Mouse (Mus musculus) CH12.LX (cell line): ENCODE data around the gene Iqcf3. TPM values are rescaled to one million over a fixed set of nuclear protein-coding genes. Genes with fewer than 3 reads are reported as not detected.

Experiments
- DNase-seq: peaks from one replicate; pipeline ENCODE4 v3.0.0-alpha.2; 2013; ENCODE audit errors: extremely low read depth
- H3K27ac ChIP-seq: 2 replicates; pipeline ENCODE4 v1.5.1; 2012; ENCODE audit warnings: low read depth, mild to moderate bottlenecking, control low read depth, moderate library complexity; ENCODE audit not compliant: insufficient read depth
- H3K27me3 ChIP-seq: replicated peaks from 2 replicates; pipeline ENCODE3; 2012; ENCODE audit warnings: inconsistent platforms
- H3K36me3 ChIP-seq, 2 experiments: replicated peaks in 1 of 2; 2 replicates each; pipeline versions ENCODE3 to v1.6.1; 2012; ENCODE audit warnings: inconsistent platforms in 1 of 2, low read length in 1 of 2, mild to moderate bottlenecking in 1 of 2, mixed read lengths in 1 of 2, moderate library complexity in 1 of 2; ENCODE audit not compliant: control insufficient read depth in 1 of 2, insufficient read depth in 1 of 2
- H3K4me1 ChIP-seq, 2 experiments: 2 replicates each; pipeline ENCODE4 v1.6.1; 2012; ENCODE audit warnings: inconsistent platforms in 1 of 2, moderate library complexity in 1 of 2; ENCODE audit not compliant: insufficient read depth in 2 of 2, control insufficient read depth in 1 of 2
- H3K4me2 ChIP-seq: 2 replicates; pipeline ENCODE4 v1.6.1; 2012; ENCODE audit warnings: low read depth, mild to moderate bottlenecking, control low read depth; ENCODE audit not compliant: poor library complexity, insufficient read depth, severe bottlenecking
- H3K4me3 ChIP-seq, 3 experiments: fragments of 150-350 bp in 1 of 3; sonication (generic) in 1 of 3; replicated peaks in 1 of 3; 2 replicates each; pipeline versions ENCODE3 to v1.5.1; 2011 to 2012; ENCODE audit warnings: low read depth in 2 of 3, low read length in 2 of 3, mild to moderate bottlenecking in 2 of 3, moderate library complexity in 2 of 3, control low read depth in 1 of 3, improper control_type of control experiment in 1 of 3, inconsistent platforms in 1 of 3, mixed read lengths in 1 of 3; ENCODE audit not compliant: poor library complexity in 1 of 3
- H3K79me2 ChIP-seq: replicated peaks from 2 replicates; pipeline ENCODE4 v1.6.1; 2012; ENCODE audit warnings: mild to moderate bottlenecking, moderate library complexity; ENCODE audit not compliant: control insufficient read depth, poor library complexity, insufficient read depth, severe bottlenecking; ENCODE audit errors: extremely low read depth
- H3K9ac ChIP-seq: 2 replicates; pipeline ENCODE4 v1.6.1; 2012; ENCODE audit warnings: low read depth, mild to moderate bottlenecking, control low read depth, moderate library complexity; ENCODE audit not compliant: insufficient read depth
- H3K9me3 ChIP-seq: replicated peaks from 2 replicates; pipeline ENCODE3; 2012; ENCODE audit warnings: low read length, inconsistent platforms, mixed read lengths
- ELF1 ChIP-seq: IDR thresholded peaks from 2 replicates; pipeline ENCODE4 v1.6.1; 2014; ENCODE audit warnings: low read depth, mild to moderate bottlenecking, inconsistent platforms, low read length, improper control_type of control experiment
- ETS1 ChIP-seq: conservative IDR thresholded peaks from 2 replicates; pipeline ENCODE4 v1.6.1; 2012; ENCODE audit warnings: low read depth, mild to moderate bottlenecking, inconsistent platforms, low read length, improper control_type of control experiment, moderate library complexity
- JUN ChIP-seq: IDR thresholded peaks from 2 replicates; pipeline ENCODE4 v1.6.1; 2011; ENCODE audit warnings: low read depth, mild to moderate bottlenecking, low read length, improper control_type of control experiment, moderate library complexity; ENCODE audit not compliant: insufficient read depth
- MAX ChIP-seq: IDR thresholded peaks from 2 replicates; pipeline ENCODE4 v1.6.1; 2011; ENCODE audit warnings: low read length, improper control_type of control experiment
- MAZ ChIP-seq: IDR thresholded peaks from 2 replicates; pipeline ENCODE4 v1.6.1; 2012; ENCODE audit warnings: low read depth, mild to moderate bottlenecking, inconsistent platforms, low read length, improper control_type of control experiment, moderate library complexity
- MEF2A ChIP-seq: IDR thresholded peaks from 2 replicates; pipeline ENCODE4 v1.6.1; 2014; ENCODE audit warnings: low read depth, mild to moderate bottlenecking, inconsistent platforms, low read length, improper control_type of control experiment, borderline replicate concordance
- MXI1 ChIP-seq: IDR thresholded peaks from 2 replicates; pipeline ENCODE4 v1.6.1; 2011; ENCODE audit warnings: mild to moderate bottlenecking, low read depth, low read length, improper control_type of control experiment
- MYC ChIP-seq: IDR thresholded peaks from 2 replicates; pipeline ENCODE4 v1.6.1; 2011; ENCODE audit warnings: low read depth, mild to moderate bottlenecking, improper control_type of control experiment, low read length
- NRF1 ChIP-seq: IDR thresholded peaks from 2 replicates; pipeline ENCODE4 v1.6.1; 2014; ENCODE audit warnings: low read depth, mild to moderate bottlenecking, inconsistent platforms, low read length, improper control_type of control experiment, moderate library complexity
- RAD21 ChIP-seq: IDR thresholded peaks from 2 replicates; pipeline ENCODE4 v1.6.1; 2011; ENCODE audit warnings: low read depth, mild to moderate bottlenecking, low read length, improper control_type of control experiment, moderate library complexity
- RCOR1 ChIP-seq: conservative IDR thresholded peaks from 2 replicates; pipeline ENCODE4 v1.6.1; 2012; ENCODE audit warnings: low read depth, mild to moderate bottlenecking, inconsistent platforms, low read length, improper control_type of control experiment
- SMC3 ChIP-seq: IDR thresholded peaks from 2 replicates; pipeline ENCODE4 v1.6.1; 2011; ENCODE audit warnings: low read depth, low read length, improper control_type of control experiment
- ZC3H11A ChIP-seq: IDR thresholded peaks from 2 replicates; pipeline ENCODE4 v1.6.1; 2012; ENCODE audit warnings: low read depth, mild to moderate bottlenecking, inconsistent platforms, low read length, improper control_type of control experiment
- ZKSCAN1 ChIP-seq: IDR thresholded peaks from 2 replicates; pipeline ENCODE4 v1.6.1; 2012; ENCODE audit warnings: low read depth, inconsistent platforms, low read length, improper control_type of control experiment, borderline replicate concordance
- dilution Hi-C: fragments of 300-500 bp; cut with MboI; formaldehyde crosslinking; loops from 2 replicates; pipeline ENCODE4 v1.14.3; 2020; ENCODE audit warnings: low sequenced_read_pairs; ENCODE audit not compliant: extremely low pct_unique_long_range_greater_than_20kb, extremely low pct_ligation_motif_present
- in situ Hi-C: fragments of 300-500 bp; cut with MboI; formaldehyde crosslinking; loops from 3 replicates; pipeline ENCODE4 v1.14.3; 2019; ENCODE audit warnings: low sequenced_read_pairs, low pct_ligation_motif_present, low pct_unique_long_range_greater_than_20kb, mixed read lengths
- polyA plus RNA-seq: library from polyadenylated mRNA; unstranded; fragments of >175 nt; gene quantifications from 2 replicates; pipeline ENCODE4 v1.2.1, GENCODE M21; 2012; ENCODE audit warnings: low read depth; ENCODE audit not compliant: insufficient read length
- total RNA-seq, 2 experiments: library from RNA; depleted of rRNA; stranded (reverse); fragments of 300-350 nt in 1 of 2; fragments of >200 nt in 1 of 2; gene quantifications; 2 replicates each; pipeline ENCODE4 v1.2.3; 2012 to 2014

Iqcf3 gene
- total and polyA plus RNA-seq, 3 experiments = not detected

DNA sequence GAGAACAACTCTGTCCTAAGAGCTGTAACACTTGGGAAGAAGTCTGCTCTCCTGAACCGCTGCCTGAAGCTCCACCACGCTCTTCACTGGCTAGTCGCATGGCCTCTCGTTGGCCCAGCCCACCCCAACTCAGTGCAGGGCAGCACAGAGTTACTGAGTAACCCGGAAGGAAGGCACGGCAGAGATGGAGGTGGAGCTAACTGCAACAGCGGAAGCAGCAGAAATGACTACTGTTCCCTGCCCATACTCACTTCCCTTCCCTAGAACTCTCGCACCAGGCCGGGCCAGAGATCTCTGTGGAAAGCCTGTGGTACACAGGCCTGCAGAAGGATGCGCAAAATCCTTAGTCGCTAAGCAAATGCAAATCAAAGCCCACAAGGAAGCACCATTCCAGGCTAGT, 5.0 kb upstream of the Iqcf3 start:
- Histone ChIP-seq H3K36me3 (no peaks in the 10 kb centered on the region), H3K9ac (no peak overlapping the region), H3K4me3 (no peak overlapping the region), H3K27me3 (peaks cover 36% of the 10 kb centered on the region), H3K27ac (no peak overlapping the region), H3K4me2 (no peak overlapping the region), H3K4me1 (peaks cover 5 to 14% of the 10 kb centered on the region in 2 experiments; a peak in 2 of 4 replicates), H3K9me3 (no peaks in the 10 kb centered on the region), H3K79me2 (no peaks in the 10 kb centered on the region)
- in situ Hi-C loops (no loop called here), dilution Hi-C loops (no loop called here)
- TF ChIP-seq MAX (no peak), MXI1 (no peak), ELF1 (peak; percentile 50; the same call in 1 of the 2 replicates)
- DNase-seq = no peak

DNA sequence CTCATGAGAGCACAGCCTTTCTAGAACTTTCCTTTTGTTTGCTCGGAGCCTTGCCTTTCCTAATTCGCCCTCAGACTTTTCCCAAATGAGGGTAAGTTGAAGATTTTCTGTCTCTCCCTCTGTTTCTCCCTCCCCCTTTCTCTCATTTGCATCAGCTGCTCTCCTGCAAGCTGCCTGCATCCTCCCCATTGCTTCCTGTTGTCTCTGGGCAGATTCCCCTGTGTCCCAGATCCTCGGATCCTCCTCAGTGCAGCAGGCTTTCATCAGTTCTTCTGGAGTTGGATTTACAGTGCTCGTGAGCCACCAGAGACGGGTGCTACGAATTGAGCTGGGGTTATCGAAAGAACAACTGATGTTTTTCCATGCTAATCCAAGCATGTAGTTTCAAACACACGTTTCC, 2.6 kb upstream of the Iqcf3 start:
- Histone ChIP-seq H3K9me3 (no peaks in the 10 kb centered on the region), H3K36me3 (no peaks in the 10 kb centered on the region), H3K27me3 (peaks cover 17% of the 10 kb centered on the region), H3K4me1 (peaks cover 8 to 30% of the 10 kb centered on the region in 2 experiments), H3K79me2 (no peaks in the 10 kb centered on the region), H3K9ac (no peak overlapping the region), H3K4me2 (no peak overlapping the region), H3K27ac (no peak overlapping the region)
- dilution Hi-C loops = no loop called here
- in situ Hi-C loops = no loop called here
- DNase-seq = no peak
- TF ChIP-seq MYC (no peak), MAZ (no peak), MEF2A (no peak)
- TF ChIP-seq, all 38 proteins: peak for 0
- H3K4me3 ChIP-seq = no peak overlapping the region

DNA sequence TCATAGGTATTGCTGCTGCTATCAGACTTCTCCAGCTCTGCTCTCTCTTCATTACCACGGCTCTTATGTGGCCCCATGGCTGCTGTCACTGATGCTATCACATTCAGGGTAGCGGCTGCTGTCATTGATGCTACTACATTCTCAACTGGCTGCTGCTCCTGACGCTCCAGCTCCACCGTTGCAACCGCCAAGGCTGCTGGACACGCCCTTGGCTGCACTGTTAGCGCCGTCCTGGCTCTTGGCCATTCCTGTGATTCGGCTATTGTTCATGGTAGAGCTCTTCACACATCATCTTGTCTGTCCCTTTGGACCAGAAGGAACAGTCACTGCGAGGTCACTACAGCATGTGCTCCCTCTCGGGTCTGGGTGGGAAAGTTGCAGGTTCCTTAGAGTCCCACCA, 860 bp upstream of the Iqcf3 start:
- dilution Hi-C loops = no loop called here
- H3K4me1 ChIP-seq = peaks cover 8 to 26% of the 10 kb centered on the region in 2 experiments
- in situ Hi-C loops = no loop called here

More for the DNA sequence above, 860 bp upstream of the Iqcf3 start:
- H3K27me3 ChIP-seq = peaks cover 11% of the 10 kb centered on the region
- no peak overlapping the region for H3K4me3 ChIP-seq
- no peak overlapping the region for H3K27ac ChIP-seq
- no peak overlapping the region for H3K9ac ChIP-seq
- no peak overlapping the region for H3K4me2 ChIP-seq
- no peak for DNase-seq
- H3K36me3 ChIP-seq = no peaks in the 10 kb centered on the region
- no peaks in the 10 kb centered on the region for H3K9me3 ChIP-seq
- TF ChIP-seq NRF1 (no peak), ZKSCAN1 (no peak), ZC3H11A (no peak), SMC3 (no peak), ETS1 (no peak), MAZ (no peak), JUN (no peak), RAD21 (no peak), RCOR1 (no peak)
- no peaks in the 10 kb centered on the region for H3K79me2 ChIP-seq
